Mouse (Mus musculus) megakaryocyte-erythroid progenitor cell, adult 5 weeks (primary cell): ENCODE results near the gene Pcgf3. TPM values are rescaled to one million over a fixed set of nuclear protein-coding genes. Genes with fewer than 3 reads are reported as not detected.

Experiments
- polyA plus RNA-seq: library from polyadenylated mRNA; stranded (reverse); fragments of >175 nt; gene quantifications from 2 replicates; pipeline ENCODE4 v1.2.3, GENCODE M21; 2012

The Pcgf3 gene
- 14.4 and 17.1 TPM in 2 replicates for polyA plus RNA-seq

DNA sequence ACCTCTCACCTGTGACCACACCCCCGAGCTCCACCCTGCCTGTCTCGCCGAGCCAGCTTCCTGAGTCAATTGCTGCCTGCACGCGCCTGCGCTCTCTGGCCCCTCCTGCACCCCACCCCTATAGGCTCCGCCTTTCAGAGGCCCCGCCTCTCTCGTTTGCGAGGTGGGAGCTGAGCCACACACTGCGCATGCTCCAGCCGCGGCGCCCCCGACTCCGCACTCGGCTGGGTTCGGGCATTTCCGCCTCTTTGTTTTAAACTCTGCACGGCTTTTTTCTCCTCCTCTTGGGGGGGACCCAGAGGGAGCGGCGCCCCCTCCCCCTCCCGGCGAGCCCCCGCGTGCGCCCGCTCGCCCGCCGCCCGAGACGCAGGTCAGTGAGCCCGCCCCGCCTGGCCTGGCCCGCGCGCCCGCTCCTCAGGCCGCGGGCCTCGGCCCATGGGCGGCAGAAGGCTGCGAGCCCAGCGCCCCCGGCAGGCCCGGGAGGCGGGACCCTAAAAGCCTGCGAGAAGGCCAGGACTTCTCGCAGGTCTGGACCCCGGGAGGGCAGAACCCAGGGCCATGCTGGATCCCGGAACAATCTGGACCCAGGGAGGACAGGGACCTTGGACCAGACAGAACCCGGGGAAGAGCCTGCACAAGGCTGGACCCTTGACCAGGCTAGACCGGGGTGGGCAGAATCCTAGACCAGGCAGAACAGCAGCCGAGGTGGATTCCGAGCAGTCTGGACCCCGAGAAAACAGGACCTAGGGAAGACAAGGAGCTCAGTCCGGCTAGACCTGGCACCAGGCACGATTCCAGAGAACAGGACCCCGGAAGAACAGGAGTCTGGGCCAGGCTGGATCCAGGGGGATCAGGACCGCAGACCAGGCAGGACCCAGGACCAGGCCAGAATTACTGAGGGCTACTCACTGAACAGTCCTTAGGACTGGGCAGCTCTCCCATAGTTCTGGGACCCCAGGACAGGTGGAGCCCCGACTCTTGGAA is at the start of gene Pcgf3:
Gene Pcgf3 (plus strand): TSS at position 151 of the 984 bp plus-strand sequence.

GRCm38 (mm10) chr5:108433804-108434587 is 27.0 kb upstream of the Pcgf3 start, which contains the start of gene Atp5k:
Gene Atp5k, minus strand, starts transcription at chr5:108434448.

DNA sequence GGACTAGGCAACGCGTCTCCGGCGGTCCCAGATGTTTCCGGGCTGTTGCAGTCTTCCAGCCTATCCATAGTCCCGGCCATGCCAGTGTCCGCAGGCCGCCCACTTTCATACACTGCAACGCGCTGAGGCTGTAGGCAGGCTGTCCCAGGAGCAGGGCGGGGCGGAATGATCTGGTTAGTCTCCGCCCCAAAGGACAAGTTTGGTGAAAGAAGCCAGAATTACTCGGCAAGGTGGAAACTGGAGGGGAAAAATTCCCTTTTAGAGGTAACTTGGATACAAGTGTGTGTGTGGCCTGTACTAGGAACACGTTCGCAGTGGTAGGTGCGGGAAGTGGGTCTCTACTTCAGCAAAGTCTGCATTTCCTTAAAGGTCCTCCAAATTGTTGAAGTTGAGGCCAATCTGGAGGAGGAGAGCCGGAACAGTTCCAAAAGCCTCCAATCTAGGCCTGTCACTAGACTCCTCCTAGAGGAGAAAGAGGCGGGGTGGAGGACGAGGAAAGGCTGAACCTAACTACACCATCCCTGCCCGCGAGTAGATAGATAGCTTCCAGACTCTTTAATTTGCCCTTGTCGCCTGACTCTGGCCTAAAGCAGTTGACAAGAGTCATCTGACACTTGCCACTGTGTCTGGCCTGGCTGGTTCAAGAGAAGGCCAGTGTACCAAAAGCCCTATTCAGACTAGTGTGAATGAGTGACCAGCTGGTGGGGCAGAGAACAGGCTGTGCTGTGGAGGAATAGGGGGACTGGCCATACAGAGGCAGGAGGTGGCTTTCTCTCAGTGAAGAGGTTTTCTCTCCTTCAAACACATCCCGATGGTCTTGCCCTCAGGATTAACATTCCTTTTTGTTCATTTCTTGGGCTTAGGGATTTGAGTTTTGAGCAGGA is 12.0 kb upstream of the Pcgf3 start, which contains the start of gene Mfsd7a:
Gene Mfsd7a (minus strand): TSS at position 107 of the 884 bp plus-strand sequence.

GRCm38 (mm10) chr5:108549489-108550206 is 88.6 kb downstream of the Pcgf3 start, which contains the start of gene Cplx1:
Gene Cplx1, minus strand, starts transcription at chr5:108550024.

Other genes starting within 250 kb of the Pcgf3 start
- gene Dr1, start 192.3 kb upstream of the Pcgf3 start, polyA plus RNA-seq = 30.9 and 34.9 TPM in 2 replicates
- 0.70 and 0.74 TPM in 2 replicates for gene Pigg, start 148.6 kb upstream of the Pcgf3 start, polyA plus RNA-seq
- gene Gm42517, start 93.3 kb upstream of the Pcgf3 start, polyA plus RNA-seq = 1.1 and 3.2 TPM in 2 replicates
- not detected in 2 replicates for gene Pde6b, start 72.8 kb upstream of the Pcgf3 start, polyA plus RNA-seq
- gene Atp5k, start 26.8 kb upstream of the Pcgf3 start, polyA plus RNA-seq = 67.1 and 69.6 TPM in 2 replicates
- gene Mfsd7a, start 12.3 kb upstream of the Pcgf3 start, polyA plus RNA-seq = 0.47 and 0.74 TPM in 2 replicates
- 0.05 and 0.08 TPM in 2 replicates for gene Cplx1, start 88.8 kb downstream of the Pcgf3 start, polyA plus RNA-seq
- gene Gak, start 168.5 kb downstream of the Pcgf3 start, polyA plus RNA-seq = 70.5 and 73.6 TPM in 2 replicates
- 3.0 TPM in 2 replicates for gene Tmem175, start 168.5 kb downstream of the Pcgf3 start, polyA plus RNA-seq
- 18.4 and 18.8 TPM in 2 replicates for gene Idua, start 199.1 kb downstream of the Pcgf3 start, polyA plus RNA-seq
- 5.0 and 5.7 TPM in 2 replicates for gene Dgkq, start 208.4 kb downstream of the Pcgf3 start, polyA plus RNA-seq
- 0.82 and 1.1 TPM in 2 replicates for gene Slc26a1, start 214.3 kb downstream of the Pcgf3 start, polyA plus RNA-seq
- gene Fgfrl1, start 231.2 kb downstream of the Pcgf3 start, polyA plus RNA-seq = 7.6 and 12.5 TPM in 2 replicates